Mouse (Mus musculus) heart, postnatal 36 days (tissue): ENCODE measurements around the gene Stac3. TPM values are rescaled to one million over a fixed set of nuclear protein-coding genes. Genes with fewer than 3 reads are reported as not detected.

Source experiments
- DNase-seq, 2 experiments: peaks; one replicate each; pipeline ENCODE4 v3.0.0; 2021 to 2022
- intact Hi-C: fragments of 180-260 bp; cut with DNase I; formaldehyde crosslinking; loops from one replicate; pipeline ENCODE4 v1.15.1; 2025
- total RNA-seq, 2 experiments: library from RNA; stranded (reverse); gene quantifications; 2 replicates each; pipeline ENCODE4 v1.2.3; 2021

The Stac3 gene
- total RNA-seq, 2 experiments from 2014 or later, result 0.51 to 0.64 TPM

DNA sequence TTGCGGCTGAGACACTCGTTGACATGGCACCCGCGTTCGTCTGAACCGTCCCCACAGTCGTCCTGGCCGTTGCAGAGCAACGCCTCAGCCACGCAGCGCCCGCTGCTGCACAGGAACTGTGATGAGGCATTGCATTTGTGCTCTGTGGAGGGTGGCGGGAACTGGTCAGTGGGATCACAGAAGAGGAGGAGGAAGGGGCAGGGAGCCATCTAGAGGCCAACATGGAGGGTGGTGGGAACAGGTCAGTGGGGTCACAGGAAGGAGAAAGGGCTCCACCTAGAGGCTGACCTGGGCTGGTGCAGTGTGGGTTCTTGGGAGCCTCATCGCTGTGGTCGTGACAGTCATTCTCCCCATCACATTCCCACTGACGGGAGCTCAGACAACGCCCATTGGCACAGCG, 54.2 kb downstream of the Stac3 start:
- intact Hi-C loops, result no loop called here

DNA sequence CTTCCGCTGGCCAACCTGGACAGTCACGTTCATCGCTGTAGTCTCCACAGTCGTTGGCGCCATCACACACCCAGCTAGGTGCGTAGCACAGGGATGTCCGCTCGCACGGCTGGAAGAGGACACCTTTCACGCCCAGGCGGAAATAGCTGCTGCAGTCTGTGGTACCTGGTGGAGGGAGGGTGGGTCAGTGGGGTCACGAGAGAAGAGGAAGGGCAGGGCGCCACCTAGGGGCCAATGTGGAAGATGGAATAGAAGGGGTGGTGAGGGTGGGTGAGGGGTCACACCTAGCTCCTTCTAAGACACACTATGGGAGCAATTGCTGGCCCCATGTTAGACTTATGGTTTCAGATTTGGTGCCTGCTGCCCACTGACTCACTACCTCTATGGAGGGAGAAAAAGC, 55.9 kb downstream of the Stac3 start:
- intact Hi-C loops, result no loop called here

More for the DNA sequence above, 54.2 kb downstream of the Stac3 start:
- no peak for DNase-seq

More for the DNA sequence above, 55.9 kb downstream of the Stac3 start:
- DNase-seq, result no peak

Other genes starting within 250 kb of the Stac3 start
- under 1 TPM; 0.41 to 0.92 TPM for gene Kif5a, start 238.3 kb upstream of the Stac3 start, total RNA-seq
- 100 to 1,000 TPM; 144 to 154 TPM for gene Dctn2, start 235.3 kb upstream of the Stac3 start, total RNA-seq
- 10 to 100 TPM; 22.0 to 24.2 TPM for gene Mbd6, start 212.7 kb upstream of the Stac3 start, total RNA-seq
- 10 to 100 TPM; 41.0 to 46.4 TPM for gene Mars, start 189.9 kb upstream of the Stac3 start, total RNA-seq
- 1 to 10 TPM; 3.1 to 3.6 TPM for gene Arhgap9, start 179.7 kb upstream of the Stac3 start, total RNA-seq
- 1 to 10 TPM; 1.0 to 2.6 TPM for gene Gli1, start 159.7 kb upstream of the Stac3 start, total RNA-seq
- not detected for gene Inhbe, start 147.3 kb upstream of the Stac3 start, total RNA-seq
- not detected for gene Inhbc, start 131.3 kb upstream of the Stac3 start, total RNA-seq
- gene R3hdm2, start 121.4 kb upstream of the Stac3 start, total RNA-seq, result 100 to 1,000 TPM; 150 to 169 TPM
- 10 to 100 TPM; 26.0 to 27.6 TPM for gene Ndufa4l2, start 13.3 kb downstream of the Stac3 start, total RNA-seq
- gene Shmt2, start 20.8 kb downstream of the Stac3 start, total RNA-seq, result 10 to 100 TPM; 43.8 to 44.3 TPM
- gene Nxph4, start 32.9 kb downstream of the Stac3 start, total RNA-seq, result under 1 TPM; 0.28 to 0.41 TPM
- 10 to 100 TPM; 73.4 to 88.6 TPM for gene Lrp1, start 119.5 kb downstream of the Stac3 start, total RNA-seq
- gene Stat6, start 141.3 kb downstream of the Stac3 start, total RNA-seq, result 10 to 100 TPM; 42.3 to 46.0 TPM
- 1 to 10 TPM; 2.7 to 4.5 TPM for gene Nemp1, start 165.2 kb downstream of the Stac3 start, total RNA-seq
- 1 to 10 TPM; 5.7 to 8.4 TPM for gene Nab2, start 166.9 kb downstream of the Stac3 start, total RNA-seq
- gene Myo1a, start 203.5 kb downstream of the Stac3 start, total RNA-seq, result not detected
- gene Tac2, start 222.8 kb downstream of the Stac3 start, total RNA-seq, result not detected
- 1 to 10 TPM; 6.8 to 7.8 TPM for gene Zbtb39, start 237.9 kb downstream of the Stac3 start, total RNA-seq